Mouse (Mus musculus) brain, adult 10 weeks (tissue): Measurements from ENCODE around the gene Dnmt3c. TPM values are rescaled to one million over a fixed set of nuclear protein-coding genes. Genes with fewer than 3 reads are reported as not detected.

ENCODE experiments used
- polyA plus RNA-seq: library from polyadenylated mRNA; stranded (reverse); fragments of 350-450 nt; fragmentation: Illumina TruSeq; extraction: RNeasy Lipid Tissue Mini Kit (QIAGEN cat#74804); gene quantifications from one replicate; pipeline ENCODE4 v1.2.3, GENCODE M21; 2015; ENCODE audit warnings: low read depth, low replicate concordance

Dnmt3c gene
- polyA plus RNA-seq = not detected

GRCm38 (mm10) chr2:153696352-153696751 lies at the start of gene Dnmt3c:
Gene Dnmt3c, plus strand, starts transcription at chr2:153696652.

GRCm38 (mm10) chr2:153649298-153650013 lies 47.0 kb upstream of the Dnmt3c start, which contains the start of gene Dnmt3b:
Gene Dnmt3b, plus strand, starts transcription at chr2:153649450.

GRCm38 (mm10) chr2:153740500-153741436 lies 44.3 kb downstream of the Dnmt3c start, which contains the start of gene Mapre1:
Gene Mapre1, plus strand, starts transcription at chr2:153741274.

Other genes starting within 250 kb of the Dnmt3c start
- gene 4930404H24Rik, start 203.9 kb upstream of the Dnmt3c start, polyA plus RNA-seq = not detected
- 19.2 TPM for gene Nol4l, start 166.7 kb upstream of the Dnmt3c start, polyA plus RNA-seq
- 33.7 TPM for gene Commd7, start 63.9 kb upstream of the Dnmt3c start, polyA plus RNA-seq
- gene Dnmt3b, start 47.2 kb upstream of the Dnmt3c start, polyA plus RNA-seq = 0.83 TPM
- 66.8 TPM for gene Mapre1, start 44.6 kb downstream of the Dnmt3c start, polyA plus RNA-seq
- not detected for gene Efcab8, start 83.3 kb downstream of the Dnmt3c start, polyA plus RNA-seq
- not detected for gene Sun5, start 174.4 kb downstream of the Dnmt3c start, polyA plus RNA-seq
- not detected for gene Bpifb2, start 178.4 kb downstream of the Dnmt3c start, polyA plus RNA-seq
- not detected for gene Bpifb6, start 203.7 kb downstream of the Dnmt3c start, polyA plus RNA-seq
- not detected for gene Bpifb3, start 221.6 kb downstream of the Dnmt3c start, polyA plus RNA-seq
- gene Bpifb4, start 241.6 kb downstream of the Dnmt3c start, polyA plus RNA-seq = not detected